Mouse (Mus musculus) kidney, adult 2 months (tissue): ENCODE measurements around the gene Gm20503.

Source experiments
- CTCF ChIP-seq: fragments of 200-500 bp; conservative IDR thresholded peaks from 2 replicates; pipeline ENCODE4 v1.5.1; 2011; ENCODE audit warnings: low read depth, mild to moderate bottlenecking, control low read depth, low read length, moderate library complexity, mixed read lengths; ENCODE audit not compliant: insufficient read depth, insufficient read length
- POLR2A ChIP-seq: fragments of 200-500 bp; IDR thresholded peaks from one replicate; pipeline ENCODE4 v1.6.1; 2011; ENCODE audit warnings: low read depth, low read length, control low read depth

DNA sequence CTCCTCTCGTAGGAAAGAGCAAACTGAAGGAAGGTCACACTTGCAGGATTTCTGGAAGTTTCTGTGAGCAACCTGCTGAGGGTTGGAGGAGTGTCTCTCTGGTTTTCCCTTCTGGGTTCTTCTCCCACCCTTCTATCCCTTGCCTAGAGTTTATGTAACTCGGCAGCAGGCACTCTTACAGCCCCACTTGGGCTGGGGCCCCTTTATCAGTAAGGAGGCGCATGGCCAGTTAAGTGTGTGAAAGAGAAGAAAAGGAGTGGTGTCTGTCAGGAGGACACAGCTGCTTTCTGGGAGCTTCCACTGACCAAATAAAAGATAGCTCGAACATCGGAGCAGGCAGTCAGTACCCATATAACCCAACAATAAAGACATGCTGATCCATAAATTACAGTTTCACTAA lies 10.8 kb upstream of the Gm20503 start:
- TF ChIP-seq CTCF: no peak
- no peak for TF ChIP-seq POLR2A
